Mouse (Mus musculus): ENCODE data around the gene 4930505A04Rik.
"Not testable (repeated sequence)": the region's sequence is repeated elsewhere in the genome, so short reads cannot be mapped to it uniquely, and the experiment has no call there.

The 4930505A04Rik gene

DNA sequence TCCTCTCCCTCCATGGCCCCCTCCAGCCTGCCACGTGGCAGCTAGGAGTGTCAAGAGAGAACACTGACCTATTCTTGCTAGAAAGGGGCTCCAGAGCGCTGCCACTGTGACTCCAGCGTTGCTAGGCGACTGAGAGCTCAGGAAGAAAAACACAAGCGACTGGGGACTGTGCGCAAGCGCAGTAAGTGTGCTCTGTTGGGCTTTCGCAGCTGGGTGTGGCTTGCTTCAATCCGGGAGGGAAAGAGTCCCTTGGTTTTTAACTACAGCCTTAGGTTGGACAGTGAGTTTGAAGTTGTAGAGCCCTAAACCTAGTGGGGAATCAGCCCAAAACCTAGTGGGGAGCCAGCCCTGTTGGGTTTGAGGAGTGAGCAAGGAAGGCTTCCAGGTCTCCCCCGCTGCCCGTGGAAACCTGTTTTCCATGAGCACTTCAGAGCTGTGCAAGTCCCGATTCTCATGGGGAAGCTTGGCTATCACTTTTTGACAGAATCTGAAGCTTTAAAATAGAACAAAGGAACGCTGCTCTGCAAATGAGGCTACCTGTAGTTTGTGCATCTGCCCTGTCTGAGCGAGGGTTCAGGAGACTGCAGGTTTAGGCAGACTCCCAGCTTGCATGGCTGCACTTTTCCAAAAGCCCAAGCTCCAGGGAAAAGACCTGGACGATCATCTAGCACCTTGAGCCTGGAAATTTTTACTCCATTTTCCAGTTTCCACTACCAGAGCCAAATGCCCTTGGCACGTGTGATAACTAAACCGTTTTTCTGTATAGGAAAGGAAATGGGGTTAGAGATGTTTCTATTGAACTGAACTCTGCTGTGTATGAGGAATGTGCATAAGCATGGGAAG, at the start of gene 4930505A04Rik:
TSS of gene 4930505A04Rik (minus strand) at position 77 of the 843 bp plus-strand sequence.
- no peak for DNase-seq (ENCODE audit: low read depth, low spot score)

DNA sequence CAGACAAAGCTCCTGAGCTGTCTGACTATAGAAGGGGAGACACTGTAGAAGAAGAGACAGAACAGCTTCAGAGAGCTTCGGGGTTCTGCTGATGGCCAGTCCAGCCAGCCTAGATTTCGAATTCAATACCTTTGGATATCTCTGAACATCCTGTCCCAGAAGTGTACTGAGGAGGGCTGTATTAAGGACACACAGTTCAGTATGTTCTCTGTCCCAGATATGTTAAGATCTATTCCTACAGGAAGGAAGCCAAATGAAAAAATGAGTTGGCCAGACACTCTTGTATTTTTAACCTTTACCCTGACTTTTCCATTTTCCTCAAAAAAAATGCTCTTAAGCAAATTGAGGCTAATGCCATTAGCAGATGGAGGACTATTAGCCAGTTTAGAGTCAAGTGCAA, 45.5 kb upstream of the 4930505A04Rik start:
- DNase-seq (ENCODE audit: low read depth, low spot score), result no peak

DNA sequence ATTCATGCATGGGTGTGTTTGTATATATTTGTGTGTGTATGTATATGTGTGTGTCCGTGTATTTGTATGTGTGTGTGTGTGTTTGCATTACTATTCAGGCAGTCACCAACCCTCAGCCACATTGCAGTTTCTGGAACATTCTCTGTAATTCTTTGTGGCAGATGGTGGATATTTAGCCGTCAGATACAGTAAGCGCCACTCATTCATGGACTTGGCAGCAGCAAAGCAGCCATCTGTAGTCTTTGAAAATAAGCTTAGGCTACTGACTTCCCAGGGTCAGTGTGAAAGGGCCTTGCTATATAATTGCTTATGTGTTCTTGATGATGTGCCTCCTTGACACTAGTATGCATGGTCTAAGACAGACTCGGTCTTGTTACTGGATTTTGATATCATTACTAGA, 36.6 kb upstream of the 4930505A04Rik start:
- DNase-seq (ENCODE audit: low read depth, low spot score), result no peak

DNA sequence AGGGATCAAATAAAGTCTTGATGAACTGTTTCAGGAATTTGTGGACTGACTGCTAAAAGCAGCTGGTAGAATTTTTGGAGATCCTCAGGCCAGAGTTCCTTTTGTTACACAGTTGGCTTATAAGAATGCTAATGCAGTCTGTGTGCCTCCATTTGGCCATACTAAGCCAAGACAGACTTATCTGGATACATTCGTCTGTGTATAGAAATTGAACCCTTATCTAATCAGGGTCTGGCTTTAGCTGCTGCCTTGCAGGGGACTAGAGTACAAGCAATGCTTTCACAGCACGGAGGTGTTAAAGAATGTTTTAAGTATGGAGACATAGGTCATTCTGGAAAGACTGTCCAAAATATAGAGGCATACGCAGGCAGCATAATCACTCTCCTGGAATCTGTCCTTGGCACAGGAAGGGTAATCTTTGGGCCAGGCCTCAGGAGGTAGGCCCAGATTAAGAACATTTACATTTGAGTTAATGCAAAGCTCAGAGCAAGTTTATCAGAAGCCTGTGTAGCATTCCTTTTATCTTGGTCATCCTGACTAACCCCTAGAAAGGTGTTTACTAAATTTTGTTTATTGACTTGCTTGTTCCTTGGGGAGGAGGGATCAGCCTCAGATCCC, 27.2 kb upstream of the 4930505A04Rik start:
- no peak for DNase-seq (ENCODE audit: low read depth, low spot score)

GRCm38 (mm10) chr11:30497151-30497550, 25.5 kb upstream of the 4930505A04Rik start:
- DNase-seq (ENCODE audit: low read depth, low spot score), result no peak

DNA sequence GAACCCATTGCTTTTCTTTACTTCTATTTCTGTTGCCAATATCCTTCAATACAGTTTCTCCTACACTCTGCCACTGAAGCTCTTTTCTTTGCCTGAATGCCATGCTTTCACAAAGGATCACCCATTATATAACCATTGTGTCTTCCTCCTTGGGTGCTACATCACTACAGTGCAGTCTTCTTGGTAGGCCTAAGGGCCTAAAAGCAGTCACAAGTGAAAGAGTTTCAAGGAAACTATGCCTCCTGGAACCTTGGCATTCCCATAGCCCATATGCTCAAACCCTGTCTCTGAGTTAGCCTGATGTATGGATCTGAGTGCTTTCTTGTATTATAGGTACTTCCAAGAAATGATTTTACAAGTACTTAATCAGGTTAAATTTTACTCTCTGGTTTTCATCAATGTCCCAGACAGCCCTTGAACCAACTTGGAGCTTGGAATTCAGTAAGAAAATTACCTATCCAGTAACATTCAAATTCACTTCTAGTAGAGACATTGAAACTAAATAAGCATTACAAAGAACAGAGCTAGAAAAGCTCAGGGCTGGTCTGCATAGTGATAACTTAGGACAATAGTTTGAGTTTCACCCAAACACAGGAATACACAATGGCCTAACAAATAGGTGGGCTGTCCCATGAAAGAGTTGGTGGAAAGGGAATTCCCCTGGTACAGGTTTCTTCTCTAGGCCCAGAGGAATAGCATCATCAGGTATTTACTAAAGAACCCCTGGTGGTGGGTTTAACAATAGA, 20.1 kb upstream of the 4930505A04Rik start:
- no peak for DNase-seq (ENCODE audit: low read depth, low spot score)

GRCm38 (mm10) chr11:30488183-30488582, 16.6 kb upstream of the 4930505A04Rik start:
- DNase-seq (ENCODE audit: low read depth, low spot score), result no peak

DNA sequence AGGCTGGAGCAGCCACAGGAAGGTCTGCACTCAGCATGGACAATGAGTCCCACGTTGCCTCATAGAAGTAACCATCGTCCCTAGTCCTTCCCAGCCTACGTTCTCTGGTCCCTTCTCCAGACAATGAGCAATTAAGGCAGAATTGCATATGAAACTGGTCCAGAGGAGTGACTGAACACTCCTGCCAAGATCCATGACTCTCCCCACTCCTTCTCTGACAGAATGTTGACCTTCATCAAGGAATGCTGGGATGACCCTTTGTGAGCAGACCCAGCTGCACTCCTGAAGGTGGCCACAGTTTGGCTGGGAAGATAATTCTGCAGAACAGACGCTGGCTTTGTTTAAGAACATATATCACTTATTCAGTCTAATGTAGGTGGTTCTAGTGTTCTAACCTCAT, 11.7 kb upstream of the 4930505A04Rik start:
- no peak for DNase-seq (ENCODE audit: low read depth, low spot score)

DNA sequence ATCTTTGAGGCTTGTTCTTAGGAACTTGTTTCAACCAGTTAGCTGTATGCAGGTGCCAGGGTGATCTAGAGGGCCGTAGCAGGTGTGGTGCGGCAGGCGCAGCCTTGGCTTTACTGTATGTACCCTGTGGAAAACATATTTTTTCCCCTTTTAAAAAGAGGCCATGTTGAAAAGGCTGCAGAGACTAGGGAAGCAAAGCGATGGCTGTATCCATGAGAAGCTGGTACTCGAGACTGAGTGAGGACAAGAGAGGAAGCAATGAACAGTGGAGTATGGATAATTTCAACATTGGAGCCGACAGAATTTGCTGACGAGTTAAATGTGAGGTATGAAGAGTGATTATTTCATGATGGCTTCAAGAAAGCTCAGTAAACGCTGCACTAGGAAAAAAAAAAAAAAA, 440 bp downstream of the 4930505A04Rik start:
- no peak for DNase-seq (ENCODE audit: low read depth, low spot score)

DNA sequence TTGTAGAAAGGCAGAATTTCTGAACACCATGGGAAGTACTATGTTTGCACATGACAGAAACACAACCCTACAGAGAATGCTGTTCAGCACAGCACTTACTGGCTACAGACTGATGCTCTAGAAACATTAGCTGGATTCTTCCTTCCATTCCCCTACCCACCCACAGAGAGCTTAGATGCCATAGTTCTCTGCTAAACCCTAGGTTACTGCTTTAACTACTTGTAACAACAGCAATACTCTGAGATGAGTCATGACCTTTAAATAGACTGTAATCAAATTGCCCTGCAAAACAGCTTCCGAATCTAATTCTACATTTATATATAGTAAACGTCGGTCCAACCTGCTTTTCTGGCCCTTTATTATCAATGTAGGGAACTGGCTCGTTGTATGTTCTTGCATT, 17.3 kb downstream of the 4930505A04Rik start:
- no peak for DNase-seq (ENCODE audit: low read depth, low spot score)

GRCm38 (mm10) chr11:30448126-30448525, 23.5 kb downstream of the 4930505A04Rik start:
- DNase-seq (ENCODE audit: low read depth, low spot score), result no peak

DNA sequence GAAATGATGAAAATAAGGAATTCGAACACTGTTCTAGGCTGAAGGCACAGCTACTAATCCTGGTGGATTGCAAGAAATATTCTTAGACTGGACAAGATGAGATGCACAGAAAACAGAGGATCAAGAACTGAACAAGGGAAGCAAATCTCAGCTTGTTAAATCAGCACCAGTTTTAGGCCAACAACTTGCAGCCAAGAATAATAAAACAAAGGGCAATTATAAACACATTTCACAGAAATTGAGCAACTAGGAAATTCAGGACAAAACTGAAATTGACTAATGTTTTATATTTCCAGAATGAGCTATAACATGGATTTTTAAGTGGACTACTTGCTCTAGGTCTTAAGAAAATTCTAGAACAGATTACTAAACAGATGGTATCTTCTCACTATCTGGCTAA, 24.1 kb downstream of the 4930505A04Rik start:
- no peak for DNase-seq (ENCODE audit: low read depth, low spot score)

GRCm38 (mm10) chr11:30444192-30444905, 27.3 kb downstream of the 4930505A04Rik start:
- not testable (repeated sequence) for DNase-seq (ENCODE audit: low read depth, low spot score)

- DNase-seq (ENCODE audit: low read depth, low spot score), result no peak
Observed at GRCm38 (mm10) chr11:30443746-30444145, 27.9 kb downstream of the 4930505A04Rik start.

GRCm38 (mm10) chr11:30433256-30433950, 38.2 kb downstream of the 4930505A04Rik start:
- DNase-seq (ENCODE audit: low read depth, low spot score), result no peak

GRCm38 (mm10) chr11:30405581-30405980, 66.0 kb downstream of the 4930505A04Rik start:
- no peak for DNase-seq (ENCODE audit: low read depth, low spot score)

GRCm38 (mm10) chr11:30404619-30405200, 66.9 kb downstream of the 4930505A04Rik start:
- no peak for DNase-seq (ENCODE audit: low read depth, low spot score)

DNA sequence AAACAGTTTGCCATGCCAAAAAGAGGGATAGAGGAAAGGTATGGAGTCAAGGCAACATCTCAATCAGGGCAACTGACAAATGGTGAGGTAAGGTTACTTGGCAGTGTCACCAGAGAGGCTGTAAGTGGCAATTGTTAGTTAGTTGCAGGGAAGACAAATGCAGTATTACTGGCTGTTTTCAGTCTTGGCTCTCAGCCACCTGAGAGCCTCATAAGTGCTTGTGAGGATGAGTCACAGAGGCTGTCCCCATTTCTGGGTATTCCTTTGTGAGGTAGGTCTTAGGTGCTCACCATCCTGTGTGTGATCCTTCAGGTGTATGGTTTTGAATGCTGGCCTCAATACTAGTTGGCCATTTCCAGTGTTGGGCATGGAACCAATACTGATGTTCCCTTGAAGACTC, 77.3 kb downstream of the 4930505A04Rik start:
- no peak for DNase-seq (ENCODE audit: low read depth, low spot score)

- DNase-seq (ENCODE audit: low read depth, low spot score), result no peak
Observed at GRCm38 (mm10) chr11:30383076-30383475, 88.6 kb downstream of the 4930505A04Rik start.

Measured in CD4-positive helper T cell, adult 2 months (primary cell).